Mouse (Mus musculus) adrenal gland, adult 10 weeks (tissue): ENCODE measurements around the gene Prrt1. TPM values are rescaled to one million over a fixed set of nuclear protein-coding genes. Genes with fewer than 3 reads are reported as not detected.

Experiments used
- polyA plus RNA-seq: library from polyadenylated mRNA; stranded (reverse); fragments of 350-450 nt; fragmentation: Illumina TruSeq; extraction: RNeasy Lipid Tissue Mini Kit (QIAGEN cat#74804); gene quantifications from one replicate; pipeline ENCODE4 v1.2.3, GENCODE M21; 2014; ENCODE audit warnings: low read depth, low replicate concordance

The Prrt1 gene
- 3.4 TPM for polyA plus RNA-seq

GRCm38 (mm10) chr17:34629221-34629751 is at the start of gene Prrt1:
Gene Prrt1 (plus strand): TSS chr17:34629533.

GRCm38 (mm10) chr17:34589681-34590101 is 39.6 kb upstream of the Prrt1 start, which contains the start of gene Gpsm3:
Gene Gpsm3 (plus strand): TSS chr17:34589806.

GRCm38 (mm10) chr17:34591029-34591993 is 38.0 kb upstream of the Prrt1 start, which contains the start of gene Pbx2:
Gene Pbx2 (plus strand): TSS chr17:34591266.

GRCm38 (mm10) chr17:34597566-34598095 is 31.7 kb upstream of the Prrt1 start, which contains the start of gene Ager:
Gene Ager (plus strand): TSS chr17:34597862.

GRCm38 (mm10) chr17:34603375-34604060 is 25.8 kb upstream of the Prrt1 start, which contains the start of gene Rnf5:
Gene Rnf5 (minus strand): TSS chr17:34603690.

GRCm38 (mm10) chr17:34604061-34604508 is 25.2 kb upstream of the Prrt1 start, which contains the start of gene Agpat1:
Gene Agpat1 (plus strand): TSS chr17:34604262.

GRCm38 (mm10) chr17:34615871-34616270 is 13.5 kb upstream of the Prrt1 start, which contains the start of gene Egfl8:
Gene Egfl8 (minus strand): TSS chr17:34615971.

GRCm38 (mm10) chr17:34627943-34628643 is 1.2 kb upstream of the Prrt1 start, which contains the start of gene Ppt2:
Gene Ppt2 (minus strand): TSS chr17:34628510.

GRCm38 (mm10) chr17:34644608-34645007 is 15.3 kb downstream of the Prrt1 start, which contains the start of gene Fkbpl:
Gene Fkbpl (plus strand): TSS chr17:34644764.

GRCm38 (mm10) chr17:34646906-34647787 is 17.8 kb downstream of the Prrt1 start, which contains the start of gene Atf6b:
Gene Atf6b (plus strand): TSS chr17:34647146.

GRCm38 (mm10) chr17:34670235-34670634 is 40.9 kb downstream of the Prrt1 start, which contains the start of gene Tnxb:
Gene Tnxb (plus strand): TSS chr17:34670535.

Other genes with a start within 250 kb of the Prrt1 start
- 3.4 TPM for gene BC051142, start 230.7 kb upstream of the Prrt1 start, polyA plus RNA-seq
- gene Btnl4, start 152.2 kb upstream of the Prrt1 start, polyA plus RNA-seq, result not detected
- gene Btnl6, start 112.2 kb upstream of the Prrt1 start, polyA plus RNA-seq, result not detected
- 1.3 TPM for gene Notch4, start 65.3 kb upstream of the Prrt1 start, polyA plus RNA-seq
- not detected for gene Gpsm3, start 39.7 kb upstream of the Prrt1 start, polyA plus RNA-seq
- 14.3 TPM for gene Pbx2, start 38.3 kb upstream of the Prrt1 start, polyA plus RNA-seq
- not detected for gene Ager, start 31.7 kb upstream of the Prrt1 start, polyA plus RNA-seq
- gene Rnf5, start 25.8 kb upstream of the Prrt1 start, polyA plus RNA-seq, result 60.1 TPM
- 3.4 TPM for gene Agpat1, start 25.3 kb upstream of the Prrt1 start, polyA plus RNA-seq
- not detected for gene Egfl8, start 13.6 kb upstream of the Prrt1 start, polyA plus RNA-seq
- 5.6 TPM for gene Ppt2, start 1.0 kb upstream of the Prrt1 start, polyA plus RNA-seq
- 4.7 TPM for gene Fkbpl, start 15.2 kb downstream of the Prrt1 start, polyA plus RNA-seq
- gene Atf6b, start 17.6 kb downstream of the Prrt1 start, polyA plus RNA-seq, result 2.6 TPM
- gene Tnxb, start 41.0 kb downstream of the Prrt1 start, polyA plus RNA-seq, result 0.17 TPM
- 9.4 TPM for gene C4b, start 114.3 kb downstream of the Prrt1 start, polyA plus RNA-seq
- gene Cyp21a1, start 175.0 kb downstream of the Prrt1 start, polyA plus RNA-seq, result 560 TPM
- 11.5 TPM for gene Stk19, start 207.4 kb downstream of the Prrt1 start, polyA plus RNA-seq
- 3.9 TPM for gene Dxo, start 207.5 kb downstream of the Prrt1 start, polyA plus RNA-seq
- 3.8 TPM for gene Skiv2l, start 220.7 kb downstream of the Prrt1 start, polyA plus RNA-seq
- 2.9 TPM for gene Nelfe, start 220.9 kb downstream of the Prrt1 start, polyA plus RNA-seq
- gene Cfb, start 233.0 kb downstream of the Prrt1 start, polyA plus RNA-seq, result 1.3 TPM
- 2.7 TPM for gene Zbtb12, start 249.9 kb downstream of the Prrt1 start, polyA plus RNA-seq